Comparison of ENCODE assay signal across 31 mouse cellular contexts in genomic region chr3:116542532-116542931, GRCm38 (mm10). TPM values are rescaled to one million over a fixed set of nuclear protein-coding genes. Genes with fewer than 3 reads are reported as not detected.
DNase-seq lines count a peak whose midpoint lies in the region; ATAC-seq and TF ChIP-seq lines count a peak whose summit lies in the region.
"Had no signal": no experiment of that assay in that cellular context is flagged by ENCODE, and none has a peak within 500 bp of the region (broad histone marks: within the 10 kb centered on the region; RNA-seq: fewer than 3 reads in every experiment).

No protein-coding gene starts in this region.

- no peaks in the 10 kb centered on the region for H3K9me3 ChIP-seq in heart, embryonic 13.5 days
- H3K9me3 ChIP-seq in limb, embryonic 13.5 days = no peaks in the 10 kb centered on the region
- H3K9me3 ChIP-seq in limb, embryonic 10.5 days (replicated peaks) = no peaks in the 10 kb centered on the region
- no peaks in the 10 kb centered on the region for H3K9me3 ChIP-seq in MEL (replicated peaks; ENCODE audit: insufficient read depth, low read length)
- H3K9me3 ChIP-seq in midbrain, postnatal 0 days (ENCODE audit: low read length) = no peaks in the 10 kb centered on the region
- H3K9me3 ChIP-seq: embryonic facial prominence, embryonic 12.5 days; forebrain, embryonic 10.5 days; forebrain, embryonic 15.5 days; limb, embryonic 12.5 days; midbrain, embryonic 13.5 days had no signal

- ATAC-seq in heart, embryonic 13.5 days (ENCODE audit: extremely low read depth, insufficient number of reproducible peaks, low FRiP score, low TSS enrichment) = no peak
- no peak for ATAC-seq in limb, embryonic 13.5 days (ENCODE audit: low FRiP score, low read depth)
- peak; percentile 95 for ATAC-seq in granulocyte monocyte progenitor cell, adult 5-6 weeks (replicated peaks; ENCODE audit: poor library complexity, severe bottlenecking)
- no peak for ATAC-seq in midbrain, postnatal 0 days (ENCODE audit: low FRiP score)
- ATAC-seq: forebrain, embryonic 15.5 days; intestine, postnatal 0 days; midbrain, embryonic 13.5 days had no signal

- H3K36me3 ChIP-seq in heart, embryonic 13.5 days = peaks cover 80% of the 10 kb centered on the region
- H3K36me3 ChIP-seq in limb, embryonic 13.5 days = peaks cover 74% of the 10 kb centered on the region
- peaks cover 79% of the 10 kb centered on the region for H3K36me3 ChIP-seq in limb, embryonic 10.5 days
- H3K36me3 ChIP-seq in MEL (ENCODE audit: control insufficient read depth in 1 of 2, insufficient read depth in 2 of 2, low read length in 2 of 2) = peaks cover 2 to 3% of the 10 kb centered on the region in 2 experiments; a peak in 2 of 4 replicates
- peaks cover 19% of the 10 kb centered on the region for H3K36me3 ChIP-seq in midbrain, postnatal 0 days (ENCODE audit: insufficient read depth, low read length)

- TF ChIP-seq EP300 in MEL (IDR thresholded peaks at IDR 0.05; ENCODE audit: low read depth in 1 of 2, low read length in 2 of 2) = no peak

- TF ChIP-seq POLR2A in MEL (IDR thresholded peaks at IDR 0.05; ENCODE audit: control insufficient read depth in 1 of 2, insufficient read depth in 1 of 2, low read depth in 1 of 2, low read length in 2 of 2, poor library complexity in 1 of 2) = no peak

- no peaks in the 10 kb centered on the region for H3K79me2 ChIP-seq in MEL (ENCODE audit: control insufficient read depth, insufficient read depth, low read length, poor library complexity)

- no peak overlapping the region for H3K4me3 ChIP-seq in heart, embryonic 13.5 days
- no peak overlapping the region for H3K4me3 ChIP-seq in limb, embryonic 13.5 days
- H3K4me3 ChIP-seq in limb, embryonic 10.5 days = no peak overlapping the region
- no peak overlapping the region for H3K4me3 ChIP-seq in MEL (ENCODE audit: control insufficient read depth in 1 of 2, insufficient read depth in 1 of 2, low read depth in 2 of 2, low read length in 2 of 2)
- H3K4me3 ChIP-seq in midbrain, postnatal 0 days (ENCODE audit: low read depth, low read length) = no peak overlapping the region
- H3K4me3 ChIP-seq: embryonic facial prominence, embryonic 12.5 days; forebrain, embryonic 10.5 days; forebrain, embryonic 15.5 days; limb, embryonic 12.5 days; midbrain, embryonic 13.5 days had no signal

- H3K9ac ChIP-seq in heart, embryonic 13.5 days = no peak overlapping the region
- peak overlapping the region; percentile 4; the same call in 1 of the 2 replicates for H3K9ac ChIP-seq in limb, embryonic 13.5 days
- no peak overlapping the region for H3K9ac ChIP-seq in MEL (ENCODE audit: control insufficient read depth, low read depth, low read length, poor library complexity, severe bottlenecking)
- no peak overlapping the region for H3K9ac ChIP-seq in midbrain, postnatal 0 days (replicated peaks; ENCODE audit: low read length, poor library complexity, severe bottlenecking)
- H3K9ac ChIP-seq: embryonic facial prominence, embryonic 12.5 days; forebrain, embryonic 15.5 days; hindbrain, embryonic 14.5 days; limb, embryonic 12.5 days; liver, embryonic 14.5 days; lung, embryonic 14.5 days; midbrain, embryonic 13.5 days had no signal

- intact Hi-C loops in heart, postnatal 36 days (cut with DNase I) = no loop called here

- TF ChIP-seq CTCF in MEL (IDR thresholded peaks at IDR 0.05 in 2 of 3, conservative IDR thresholded peaks at IDR 0.05 in 1 of 3; ENCODE audit: control insufficient read depth in 1 of 3, insufficient read depth in 1 of 3, low read depth in 2 of 3, low read length in 3 of 3, poor library complexity in 1 of 3, severe bottlenecking in 1 of 3) = no peak
- no peak for TF ChIP-seq CTCF in midbrain, postnatal 0 days (IDR thresholded peaks at IDR 0.05)

- WGBS in heart, embryonic 13.5 days = 48% methylated on average over 3 of the region's 3 CpGs
- 61% methylated on average over 3 of the region's 3 CpGs for WGBS in limb, embryonic 13.5 days
- WGBS in limb, embryonic 10.5 days = 68% methylated on average over 3 of the region's 3 CpGs
- 82% methylated on average over 3 of the region's 3 CpGs for WGBS in midbrain, postnatal 0 days

- no peak for DNase-seq in heart, postnatal 36 days
- DNase-seq in limb, embryonic 10.5 days (ENCODE audit: low spot score) = no peak
- DNase-seq in MEL (ENCODE audit: low read depth, low spot score) = peak; percentile 11
- no peak for DNase-seq in midbrain, postnatal 0 days (ENCODE audit: low spot score)
- DNase-seq in kidney, postnatal 10 days = no peak
- DNase-seq: adrenal gland, postnatal 10 days; B cell, adult 2 months; cerebellum, adult 11 months; cerebellum, adult 9-10 months; cerebellum, postnatal 36 days; embryo, embryonic 11 days; kidney, adult 9 months; kidney, postnatal 14 days; lung, embryonic 14.5 days; lung, postnatal 36 days; retina, postnatal 1 day; right cerebral cortex, postnatal 14 days had no signal

- peaks cover 18% of the 10 kb centered on the region for H3K27me3 ChIP-seq in heart, embryonic 13.5 days (replicated peaks)
- H3K27me3 ChIP-seq in limb, embryonic 13.5 days = no peaks in the 10 kb centered on the region
- H3K27me3 ChIP-seq in limb, embryonic 10.5 days (ENCODE audit: low read depth, poor library complexity, severe bottlenecking) = no peaks in the 10 kb centered on the region
- no peaks in the 10 kb centered on the region for H3K27me3 ChIP-seq in MEL (ENCODE audit: control insufficient read depth in 1 of 2, insufficient read depth in 2 of 2, low read length in 2 of 2)
- no peaks in the 10 kb centered on the region for H3K27me3 ChIP-seq in midbrain, postnatal 0 days (ENCODE audit: insufficient read depth, low read length)
- H3K27me3 ChIP-seq: embryonic facial prominence, embryonic 12.5 days; forebrain, embryonic 15.5 days; limb, embryonic 12.5 days; midbrain, embryonic 13.5 days had no signal

- H3K27ac ChIP-seq in heart, embryonic 13.5 days (replicated peaks) = peak overlapping the region; percentile 46
- H3K27ac ChIP-seq in limb, embryonic 13.5 days = no peak overlapping the region
- no peak overlapping the region for H3K27ac ChIP-seq in limb, embryonic 10.5 days
- no peak overlapping the region for H3K27ac ChIP-seq in MEL (ENCODE audit: control insufficient read depth, low read depth, low read length)
- H3K27ac ChIP-seq in midbrain, postnatal 0 days (ENCODE audit: low read depth, low read length) = no peak overlapping the region
- H3K27ac ChIP-seq: embryonic facial prominence, embryonic 12.5 days; forebrain, embryonic 10.5 days; forebrain, embryonic 15.5 days; hindbrain, embryonic 14.5 days; limb, embryonic 12.5 days; liver, embryonic 14.5 days; midbrain, embryonic 13.5 days had no signal

- H3K4me2 ChIP-seq in heart, embryonic 13.5 days = no peak overlapping the region
- no peak overlapping the region for H3K4me2 ChIP-seq in limb, embryonic 13.5 days (replicated peaks)
- no peak overlapping the region for H3K4me2 ChIP-seq in midbrain, postnatal 0 days (ENCODE audit: low read depth, low read length, poor library complexity, severe bottlenecking)
- H3K4me2 ChIP-seq: embryonic facial prominence, embryonic 12.5 days; forebrain, embryonic 15.5 days; hindbrain, embryonic 14.5 days; limb, embryonic 12.5 days; lung, embryonic 14.5 days; midbrain, embryonic 13.5 days had no signal

- H3K4me1 ChIP-seq in heart, embryonic 13.5 days = peaks cover 15% of the 10 kb centered on the region
- H3K4me1 ChIP-seq in limb, embryonic 13.5 days = no peaks in the 10 kb centered on the region
- H3K4me1 ChIP-seq in limb, embryonic 10.5 days = no peaks in the 10 kb centered on the region
- H3K4me1 ChIP-seq in MEL (ENCODE audit: control insufficient read depth in 1 of 2, insufficient read depth in 2 of 2, low read length in 2 of 2) = 0 out of 4 replicates have a peak, but pooled peaks cover 0 to 7% of the 10 kb centered on the region in 2 experiments
- H3K4me1 ChIP-seq in midbrain, postnatal 0 days (ENCODE audit: insufficient read depth, low read length) = no peaks in the 10 kb centered on the region
- H3K4me1 ChIP-seq: embryonic facial prominence, embryonic 12.5 days; forebrain, embryonic 10.5 days; forebrain, embryonic 15.5 days; limb, embryonic 12.5 days; midbrain, embryonic 13.5 days had no signal

- TF ChIP-seq RAD21 in MEL (IDR thresholded peaks at IDR 0.05; ENCODE audit: low read depth, low read length) = no peak

RNA-seq across cellular contexts. Expression of gene Lrrc39, which starts 20.2 kb away (rescaled TPM):
- 29.9 and 31.7 TPM in 2 replicates for polyA plus RNA-seq in heart, embryonic 13.5 days (2015; fragmentation: Nextera tagmentation; extraction: Ambion mirVana)
- total RNA-seq in heart, postnatal 36 days (2021) = 10 to 100 TPM; 74.1 to 75.1 TPM
- 0.84 and 0.87 TPM in 2 replicates for polyA plus RNA-seq in limb, embryonic 13.5 days (2015; fragmentation: Nextera tagmentation; extraction: Ambion mirVana)
- polyA plus RNA-seq in limb, embryonic 10.5 days (2016; fragmentation: Nextera tagmentation; extraction: Ambion mirVana) = 0.48 and 0.61 TPM in 2 replicates
- total RNA-seq in MEL (2012; rRNA removed) = 0.39 and 0.65 TPM in 2 replicates
- under 1 TPM in 1 of 2 experiments, not detected in 1; 0.40 TPM for polyA plus RNA-seq in MEL (2012; ENCODE audit: insufficient read depth in 1 of 2, insufficient read length in 2 of 2, low read depth in 1 of 2, low replicate concordance in 2 of 2, missing spikeins in 1 of 2)
- total RNA-seq in granulocyte monocyte progenitor cell, adult 5-6 weeks (2014; fragmentation: Nextera tagmentation) = 0.39 and 1.2 TPM in 2 replicates
- total RNA-seq in granulocyte monocyte progenitor cell, adult 5-6 weeks (2017) = 0.65 and 1.5 TPM in 2 replicates
- not detected in 2 replicates for total RNA-seq in midbrain, postnatal 0 days (2014; rRNA removed)
- 0.22 and 0.23 TPM in 2 replicates for polyA plus RNA-seq in midbrain, postnatal 0 days (2015; fragmentation: Nextera tagmentation; extraction: Ambion mirVana)
- total RNA-seq: left cerebral cortex, adult 18-20 months; monocyte, adult 5-6 weeks had no signal
- polyA plus RNA-seq: testis, adult 2 months had no signal

RNA-seq across cellular contexts. Expression of gene Dbt, which starts 29.7 kb away (rescaled TPM):
- 20.2 and 22.5 TPM in 2 replicates for polyA plus RNA-seq in heart, embryonic 13.5 days (2015; fragmentation: Nextera tagmentation; extraction: Ambion mirVana)
- 10 to 100 TPM; 59.8 to 62.9 TPM for total RNA-seq in heart, postnatal 36 days (2021)
- 16.1 and 16.7 TPM in 2 replicates for polyA plus RNA-seq in limb, embryonic 13.5 days (2015; fragmentation: Nextera tagmentation; extraction: Ambion mirVana)
- 11.2 and 12.4 TPM in 2 replicates for polyA plus RNA-seq in limb, embryonic 10.5 days (2016; fragmentation: Nextera tagmentation; extraction: Ambion mirVana)
- total RNA-seq in MEL (2012; rRNA removed) = 12.7 and 15.3 TPM in 2 replicates
- 10 to 100 TPM in 1 of 2 experiments, not detected in 1; 13.2 TPM for polyA plus RNA-seq in MEL (2012; ENCODE audit: insufficient read depth in 1 of 2, insufficient read length in 2 of 2, low read depth in 1 of 2, low replicate concordance in 2 of 2, missing spikeins in 1 of 2)
- total RNA-seq in granulocyte monocyte progenitor cell, adult 5-6 weeks (2014; fragmentation: Nextera tagmentation) = 19.1 and 19.5 TPM in 2 replicates
- 19.3 and 19.9 TPM in 2 replicates for total RNA-seq in granulocyte monocyte progenitor cell, adult 5-6 weeks (2017)
- 12.9 and 16.3 TPM in 2 replicates for total RNA-seq in midbrain, postnatal 0 days (2014; rRNA removed)
- 9.2 and 10.3 TPM in 2 replicates for polyA plus RNA-seq in midbrain, postnatal 0 days (2015; fragmentation: Nextera tagmentation; extraction: Ambion mirVana)

RNA-seq across cellular contexts. Expression of gene Rtca, which starts 34.5 kb away (rescaled TPM):
- 52.9 and 59.4 TPM in 2 replicates for polyA plus RNA-seq in heart, embryonic 13.5 days (2015; fragmentation: Nextera tagmentation; extraction: Ambion mirVana)
- total RNA-seq in heart, postnatal 36 days (2021) = 10 to 100 TPM; 20.2 to 21.0 TPM
- polyA plus RNA-seq in limb, embryonic 13.5 days (2015; fragmentation: Nextera tagmentation; extraction: Ambion mirVana) = 77.4 and 80.8 TPM in 2 replicates
- 111 and 121 TPM in 2 replicates for polyA plus RNA-seq in limb, embryonic 10.5 days (2016; fragmentation: Nextera tagmentation; extraction: Ambion mirVana)
- 68.3 and 72.9 TPM in 2 replicates for total RNA-seq in MEL (2012; rRNA removed)
- polyA plus RNA-seq in MEL (2012; ENCODE audit: insufficient read depth in 1 of 2, insufficient read length in 2 of 2, low read depth in 1 of 2, low replicate concordance in 2 of 2, missing spikeins in 1 of 2) = 100 to 1,000 TPM in 1 of 2 experiments, 10 to 100 TPM in 1; 68.6 to 307 TPM
- total RNA-seq in granulocyte monocyte progenitor cell, adult 5-6 weeks (2014; fragmentation: Nextera tagmentation) = 32.5 and 53.8 TPM in 2 replicates
- total RNA-seq in granulocyte monocyte progenitor cell, adult 5-6 weeks (2017) = 31.3 and 46.7 TPM in 2 replicates
- 109 TPM in 2 replicates for total RNA-seq in midbrain, postnatal 0 days (2014; rRNA removed)
- 134 and 146 TPM in 2 replicates for polyA plus RNA-seq in midbrain, postnatal 0 days (2015; fragmentation: Nextera tagmentation; extraction: Ambion mirVana)

RNA-seq across cellular contexts. Expression of gene Sass6, which starts 52.2 kb away (rescaled TPM):
- polyA plus RNA-seq in heart, embryonic 13.5 days (2015; fragmentation: Nextera tagmentation; extraction: Ambion mirVana) = 11.7 and 15.7 TPM in 2 replicates
- total RNA-seq in heart, postnatal 36 days (2021) = 1 to 10 TPM; 2.4 to 2.8 TPM
- polyA plus RNA-seq in limb, embryonic 13.5 days (2015; fragmentation: Nextera tagmentation; extraction: Ambion mirVana) = 24.1 and 27.0 TPM in 2 replicates
- polyA plus RNA-seq in limb, embryonic 10.5 days (2016; fragmentation: Nextera tagmentation; extraction: Ambion mirVana) = 35.8 and 41.9 TPM in 2 replicates
- total RNA-seq in MEL (2012; rRNA removed) = 8.5 and 9.2 TPM in 2 replicates
- 10 to 100 TPM in 1 of 2 experiments, not detected in 1; 15.4 TPM for polyA plus RNA-seq in MEL (2012; ENCODE audit: insufficient read depth in 1 of 2, insufficient read length in 2 of 2, low read depth in 1 of 2, low replicate concordance in 2 of 2, missing spikeins in 1 of 2)
- total RNA-seq in granulocyte monocyte progenitor cell, adult 5-6 weeks (2014; fragmentation: Nextera tagmentation) = 31.2 and 35.0 TPM in 2 replicates
- 50.1 and 72.7 TPM in 2 replicates for total RNA-seq in granulocyte monocyte progenitor cell, adult 5-6 weeks (2017)
- total RNA-seq in midbrain, postnatal 0 days (2014; rRNA removed) = 5.3 and 6.6 TPM in 2 replicates
- 7.2 and 9.2 TPM in 2 replicates for polyA plus RNA-seq in midbrain, postnatal 0 days (2015; fragmentation: Nextera tagmentation; extraction: Ambion mirVana)

Comparison
In these comparisons a context has a peak if more than half of its experiments do, and no peak if none do; other contexts are left out.
1. RNA of gene Lrrc39, which starts 20.2 kb away (polyA plus RNA-seq): 29.9 to 31.7 TPM in heart, embryonic 13.5 days; 0.84 to 0.87 TPM in limb, embryonic 13.5 days, 0.48 to 0.61 TPM in limb, embryonic 10.5 days, 0.40 TPM in MEL and 0.22 to 0.23 TPM in midbrain, postnatal 0 days; every median in the first group is over 10 times any median in the second.